Mouse (Mus musculus): ENCODE measurements around the gene Borcs5.

DNA sequence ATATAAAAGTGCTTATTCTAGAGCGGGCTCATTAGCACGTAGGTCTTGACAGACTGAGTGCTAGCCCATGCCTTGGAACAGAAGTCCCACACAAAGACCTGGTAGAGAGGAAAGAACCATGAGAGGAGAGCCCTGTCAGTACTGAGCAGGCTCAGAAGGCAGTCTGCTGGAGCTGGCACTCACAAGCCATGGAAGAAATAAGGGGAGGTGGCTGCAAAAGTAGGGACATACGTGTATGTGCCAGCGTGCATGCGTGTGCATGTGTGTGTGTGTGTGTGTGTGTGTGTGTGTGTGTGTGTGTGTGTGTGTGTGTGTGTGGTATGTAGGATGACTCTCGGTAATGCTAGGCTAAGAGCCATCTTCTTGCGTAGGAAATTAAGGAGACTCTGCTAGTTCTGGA lies 84.0 kb downstream of the Borcs5 start:
- no peak for TF ChIP-seq CTCF (IDR thresholded peaks at IDR 0.05; ENCODE audit: low read depth)
- TF ChIP-seq EP300 (IDR thresholded peaks at IDR 0.05; ENCODE audit: low read depth) = no peak
